Mouse (Mus musculus) thymus, adult 2 months (tissue): Measurements from ENCODE around the gene AI661453. TPM values are rescaled to one million over a fixed set of nuclear protein-coding genes. Genes with fewer than 3 reads are reported as not detected.

ENCODE experiments used
- DNase-seq: peaks from one replicate; pipeline ENCODE4 v3.0.0; 2021
- H3K27ac ChIP-seq: fragments of 200-500 bp; 2 replicates; pipeline ENCODE4 v1.5.1; 2012; ENCODE audit warnings: low read length, control low read depth; ENCODE audit not compliant: control insufficient read depth, insufficient read depth
- H3K27me3 ChIP-seq: fragments of 200-500 bp; 2 replicates; pipeline ENCODE4 v1.6.1; 2012; ENCODE audit warnings: mild to moderate bottlenecking, low read length, moderate library complexity, mixed read lengths; ENCODE audit not compliant: control insufficient read depth, insufficient read depth
- H3K36me3 ChIP-seq: fragments of 200-500 bp; 2 replicates; pipeline ENCODE4 v1.6.1; 2012; ENCODE audit warnings: mild to moderate bottlenecking, low read length, moderate library complexity; ENCODE audit not compliant: control insufficient read depth, insufficient read depth
- H3K4me1 ChIP-seq: fragments of 200-500 bp; replicated peaks from 2 replicates; pipeline ENCODE4 v1.6.1; 2012; ENCODE audit warnings: low read length; ENCODE audit not compliant: control insufficient read depth, insufficient read depth
- H3K4me3 ChIP-seq: fragments of 200-500 bp; 2 replicates; pipeline ENCODE4 v1.5.1; 2012; ENCODE audit warnings: mild to moderate bottlenecking, low read length, control low read depth, moderate library complexity; ENCODE audit not compliant: control insufficient read depth, insufficient read depth
- CTCF ChIP-seq: fragments of 200-500 bp; IDR thresholded peaks from 2 replicates; pipeline ENCODE4 v1.5.1; 2012; ENCODE audit warnings: mild to moderate bottlenecking, control low read depth, low read length, moderate library complexity, borderline replicate concordance; ENCODE audit not compliant: control insufficient read depth, poor library complexity, insufficient read depth; ENCODE audit errors: extremely low read depth
- POLR2A ChIP-seq: fragments of 200-500 bp; IDR thresholded peaks from 2 replicates; pipeline ENCODE4 v1.6.1; 2012; ENCODE audit warnings: mild to moderate bottlenecking, low read length, control low read depth, moderate library complexity; ENCODE audit not compliant: control insufficient read depth, poor library complexity, insufficient read depth; ENCODE audit errors: extremely low read depth
- WGBS: fragments of 180-500 bp; shearing (Covaris S2); methylation state at CpG from one replicate; pipeline ENCODE4 v1.1.7; 2018; 5-methylcytosine and 5-hydroxymethylcytosine counted together
- polyA plus RNA-seq: library from polyadenylated mRNA; depleted of rRNA; stranded (reverse); fragments of >200 nt; gene quantifications from 2 replicates; pipeline ENCODE4 v1.2.3, GENCODE M21; 2012

AI661453 gene
- polyA plus RNA-seq, 1 experiment, result 1.6 TPM

- H3K4me3 ChIP-seq, result no peak overlapping the region
- H3K36me3 ChIP-seq, result no peaks in the 10 kb centered on the region
- DNase-seq, result no peak
- no peaks in the 10 kb centered on the region for H3K27me3 ChIP-seq
- no peak for TF ChIP-seq CTCF
- TF ChIP-seq POLR2A, result no peak
- H3K27ac ChIP-seq, result no peak overlapping the region
- 79% methylated on average over 8 of the region's 8 CpGs for WGBS
- H3K4me1 ChIP-seq, result 0 out of 2 replicates have a peak, but pooled peaks cover 7% of the 10 kb centered on the region
These were observed 12.3 kb downstream of the AI661453 start for GRCm38 (mm10) chr17:47448523-47449372.

GRCm38 (mm10) chr17:47449432-47449831 is 13.0 kb downstream of the AI661453 start:
- H3K4me1 ChIP-seq, result peaks cover 10% of the 10 kb centered on the region; the same call in 1 of the 2 replicates
- no peak overlapping the region for H3K27ac ChIP-seq
- WGBS, result 94% methylated on average over 5 of the region's 5 CpGs
- no peak for TF ChIP-seq POLR2A
- no peak for TF ChIP-seq CTCF
- H3K27me3 ChIP-seq, result no peaks in the 10 kb centered on the region
- DNase-seq, result no peak
- H3K4me3 ChIP-seq, result no peak overlapping the region
- H3K36me3 ChIP-seq, result no peaks in the 10 kb centered on the region

GRCm38 (mm10) chr17:47450239-47450638 is 13.8 kb downstream of the AI661453 start:
- WGBS, result 92% methylated on average over 7 of the region's 7 CpGs
- no peak overlapping the region for H3K27ac ChIP-seq
- no peaks in the 10 kb centered on the region for H3K36me3 ChIP-seq
- TF ChIP-seq CTCF (no peak), POLR2A (no peak)
- no peaks in the 10 kb centered on the region for H3K27me3 ChIP-seq
- no peak for DNase-seq
- H3K4me1 ChIP-seq, result peaks cover 15% of the 10 kb centered on the region
- no peak overlapping the region for H3K4me3 ChIP-seq

- TF ChIP-seq CTCF (no peak), POLR2A (no peak)
- Histone ChIP-seq H3K36me3 (no peaks in the 10 kb centered on the region), H3K4me1 (peaks cover 13% of the 10 kb centered on the region), H3K27ac (no peak overlapping the region), H3K27me3 (no peaks in the 10 kb centered on the region), H3K4me3 (no peak overlapping the region)
- WGBS, result 93% methylated on average over 12 of the region's 12 CpGs
- no peak for DNase-seq
These were observed 14.6 kb downstream of the AI661453 start for GRCm38 (mm10) chr17:47450880-47451565.

- Histone ChIP-seq H3K4me3 (no peak overlapping the region), H3K27me3 (no peaks in the 10 kb centered on the region), H3K4me1 (peaks cover 8% of the 10 kb centered on the region), H3K36me3 (no peaks in the 10 kb centered on the region), H3K27ac (no peak overlapping the region)
- 81% methylated on average over 7 of the region's 7 CpGs for WGBS
- DNase-seq, result no peak
- TF ChIP-seq POLR2A, result no peak
These were observed 16.5 kb downstream of the AI661453 start for GRCm38 (mm10) chr17:47452886-47453285.

- Histone ChIP-seq H3K27me3 (no peaks in the 10 kb centered on the region), H3K4me3 (no peak overlapping the region; the same call in 1 of the 2 replicates), H3K27ac (no peak overlapping the region), H3K36me3 (no peaks in the 10 kb centered on the region), H3K4me1 (peaks cover 12% of the 10 kb centered on the region)
- DNase-seq, result no peak
- WGBS, result 32% methylated on average over 8 of the region's 8 CpGs
- TF ChIP-seq POLR2A (no peak), CTCF (no peak)
These were observed 18.3 kb downstream of the AI661453 start for GRCm38 (mm10) chr17:47454675-47455074.
